Mouse (Mus musculus) cerebellum, adult 2 months (tissue): ENCODE results near the gene Smok3a. TPM values are rescaled to one million over a fixed set of nuclear protein-coding genes. Genes with fewer than 3 reads are reported as not detected.
"Not testable (repeated sequence)": the region's sequence is repeated elsewhere in the genome, so short reads cannot be mapped to it uniquely, and the experiment has no call there.

Experiments
- DNase-seq, 2 experiments: peaks; one replicate each; pipeline ENCODE4 v3.0.0; 2021
- H3K27ac ChIP-seq: fragments of 200-500 bp; 2 replicates; pipeline ENCODE4 v1.5.1; 2012; ENCODE audit warnings: low read length, control low read depth, inconsistent platforms; ENCODE audit not compliant: insufficient read depth
- H3K27me3 ChIP-seq: fragments of 200-500 bp; 2 replicates; pipeline ENCODE4 v1.6.1; 2012; ENCODE audit warnings: inconsistent platforms, mild to moderate bottlenecking, low read length, moderate library complexity; ENCODE audit not compliant: control insufficient read depth, insufficient read depth
- H3K4me1 ChIP-seq: fragments of 200-500 bp; 2 replicates; pipeline ENCODE4 v1.6.1; 2011; ENCODE audit warnings: low read length; ENCODE audit not compliant: control insufficient read depth, insufficient read depth
- H3K4me3 ChIP-seq: fragments of 200-500 bp; replicated peaks from 2 replicates; pipeline ENCODE3; 2011; ENCODE audit warnings: mild to moderate bottlenecking, low read depth, low read length, control low read depth; ENCODE audit not compliant: insufficient read depth
- CTCF ChIP-seq: fragments of 200-500 bp; IDR thresholded peaks from 2 replicates; pipeline ENCODE4 v1.5.1; 2011; ENCODE audit warnings: low read depth, mild to moderate bottlenecking, control low read depth, low read length, moderate library complexity, borderline replicate concordance; ENCODE audit not compliant: insufficient read depth
- POLR2A ChIP-seq: fragments of 200-500 bp; IDR thresholded peaks from 2 replicates; pipeline ENCODE4 v1.6.1; 2011; ENCODE audit warnings: low read length, control low read depth, borderline replicate concordance; ENCODE audit not compliant: insufficient read depth
- WGBS: fragments of 180-500 bp; shearing (Covaris S2); methylation state at CpG from one replicate; pipeline ENCODE4 v1.1.7; 2018; 5-methylcytosine and 5-hydroxymethylcytosine counted together
- polyA plus RNA-seq: library from polyadenylated mRNA; depleted of rRNA; stranded (reverse); fragments of >200 nt; gene quantifications from 2 replicates; pipeline ENCODE4 v1.2.3, GENCODE M21; 2012

The Smok3a gene
- polyA plus RNA-seq, 1 experiment = not detected

DNA sequence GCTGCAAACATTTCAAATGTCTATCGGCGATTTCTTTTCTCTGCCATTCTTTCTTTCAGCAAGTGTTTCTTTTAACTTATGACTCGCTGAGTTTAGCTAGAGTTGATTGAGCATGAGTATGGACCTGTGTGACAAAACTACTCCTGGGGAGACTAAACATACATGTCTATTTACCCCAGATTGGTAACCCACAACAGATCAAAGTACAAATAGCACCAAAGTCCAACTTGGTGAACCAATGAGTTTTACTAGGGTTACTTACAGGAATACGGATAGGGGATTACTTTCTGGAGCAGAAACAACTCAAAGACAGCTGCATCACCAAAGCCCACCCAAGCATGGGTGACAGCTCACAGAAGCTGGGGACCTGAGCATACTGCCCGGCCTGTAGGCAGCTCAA is 11.6 kb upstream of the Smok3a start:
- 84% methylated on average over 5 of the region's 5 CpGs for WGBS
- Histone ChIP-seq H3K4me1 (no peaks in the 10 kb centered on the region), H3K4me3 (no peak overlapping the region), H3K27me3 (no peaks in the 10 kb centered on the region), H3K27ac (no peak overlapping the region)
- TF ChIP-seq CTCF = no peak
- TF ChIP-seq POLR2A = no peak
- no peak for DNase-seq

GRCm38 (mm10) chr5:138012382-138012781 is 8.7 kb upstream of the Smok3a start:
- Histone ChIP-seq H3K4me3 (no peak overlapping the region), H3K27me3 (no peaks in the 10 kb centered on the region), H3K27ac (no peak overlapping the region), H3K4me1 (no peaks in the 10 kb centered on the region)
- DNase-seq = no peak
- 96% methylated on average over 5 of the region's 5 CpGs for WGBS
- no peak for TF ChIP-seq CTCF
- TF ChIP-seq POLR2A = no peak

- no peaks in the 10 kb centered on the region for H3K4me1 ChIP-seq
- no peak overlapping the region for H3K4me3 ChIP-seq
- DNase-seq = no peak
- H3K27ac ChIP-seq = no peak overlapping the region
- TF ChIP-seq CTCF = no peak
- no peak for TF ChIP-seq POLR2A
- 84% methylated on average over 2 of the region's 2 CpGs for WGBS
- no peaks in the 10 kb centered on the region for H3K27me3 ChIP-seq
These were observed 4.5 kb upstream of the Smok3a start for GRCm38 (mm10) chr5:138016530-138016929.

GRCm38 (mm10) chr5:138016997-138017396 is 4.1 kb upstream of the Smok3a start:
- Histone ChIP-seq H3K27me3 (no peaks in the 10 kb centered on the region), H3K27ac (no peak overlapping the region), H3K4me3 (no peak overlapping the region), H3K4me1 (no peaks in the 10 kb centered on the region)
- DNase-seq = no peak
- TF ChIP-seq POLR2A (no peak), CTCF (no peak)

- H3K4me1 ChIP-seq, H3K4me3 ChIP-seq, DNase-seq, H3K27me3 ChIP-seq, H3K27ac ChIP-seq: not testable (repeated sequence)
- WGBS = 89% methylated on average over 4 of the region's 4 CpGs
These were observed 1.5 kb upstream of the Smok3a start for GRCm38 (mm10) chr5:138019577-138019976.

GRCm38 (mm10) chr5:138052894-138053293 is 31.8 kb downstream of the Smok3a start, which contains the start of gene Smok3c:
Smok3c (plus strand) TSS chr5:138053194.
- WGBS = no CpG with 5 or more reads among the region's 5 CpGs
- DNase-seq, H3K27me3 ChIP-seq, H3K4me1 ChIP-seq, H3K27ac ChIP-seq, H3K4me3 ChIP-seq: not testable (repeated sequence)

DNA sequence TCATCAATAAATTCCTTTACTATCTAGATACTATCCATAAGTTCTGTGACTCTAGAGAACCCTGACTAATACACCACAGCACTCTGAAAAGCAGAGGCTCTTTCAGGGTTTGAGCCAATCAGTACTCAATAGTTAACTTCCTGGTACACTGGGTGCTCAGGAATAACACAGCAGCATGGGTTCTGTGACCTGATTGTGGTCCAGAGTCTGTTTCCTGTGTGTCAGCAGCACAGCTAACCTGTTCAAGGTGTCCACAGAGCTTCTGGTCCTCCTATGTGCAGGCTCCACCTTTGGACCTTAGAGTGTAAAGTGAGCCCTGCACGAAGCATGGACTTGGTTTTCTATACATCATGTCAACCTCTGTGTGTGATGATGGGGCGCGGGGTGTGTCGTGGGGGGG is 52.7 kb downstream of the Smok3a start:
- DNase-seq = no peak
- H3K27ac ChIP-seq = no peak overlapping the region
- TF ChIP-seq POLR2A (no peak), CTCF (no peak)
- H3K4me3 ChIP-seq = no peak overlapping the region
- WGBS = 84% methylated on average over 4 of the region's 4 CpGs
- no peaks in the 10 kb centered on the region for H3K4me1 ChIP-seq
- H3K27me3 ChIP-seq = no peaks in the 10 kb centered on the region

- no peak for TF ChIP-seq POLR2A
- TF ChIP-seq CTCF = no peak
- Histone ChIP-seq H3K4me3 (no peak overlapping the region), H3K4me1 (no peaks in the 10 kb centered on the region), H3K27ac (no peak overlapping the region), H3K27me3 (no peaks in the 10 kb centered on the region)
- WGBS = 69% methylated on average over 3 of the region's 3 CpGs
- no peak for DNase-seq
These were observed 54.6 kb downstream of the Smok3a start for GRCm38 (mm10) chr5:138075684-138076083.

DNA sequence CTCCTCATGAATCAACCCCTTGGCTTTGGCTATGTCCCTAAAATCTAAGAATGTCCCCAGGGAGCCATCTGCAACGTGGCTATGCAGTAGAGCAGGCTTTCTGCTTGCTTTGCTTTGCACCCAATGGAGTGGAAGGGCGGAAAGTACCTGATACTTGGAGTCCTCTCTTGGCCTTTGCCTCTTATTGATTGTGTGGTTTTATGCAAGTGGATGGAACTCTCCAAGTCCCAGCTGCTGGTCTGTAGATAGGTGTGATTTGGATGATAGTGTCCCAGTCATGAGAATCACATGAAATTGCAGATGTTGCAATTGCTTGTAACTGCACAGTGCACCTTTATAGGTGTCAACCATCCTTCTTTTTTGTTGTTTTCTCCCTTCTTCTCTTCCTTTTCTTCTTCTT is 55.1 kb downstream of the Smok3a start:
- WGBS = 48% methylated on average over 2 of the region's 2 CpGs
- no peaks in the 10 kb centered on the region for H3K4me1 ChIP-seq
- TF ChIP-seq CTCF = no peak
- no peak for TF ChIP-seq POLR2A
- H3K4me3 ChIP-seq = no peak overlapping the region
- DNase-seq = no peak
- H3K27ac ChIP-seq = no peak overlapping the region
- no peaks in the 10 kb centered on the region for H3K27me3 ChIP-seq
